Mouse (Mus musculus): ENCODE results near the gene Vmn1r208.
"Not testable (repeated sequence)": the region's sequence is repeated elsewhere in the genome, so short reads cannot be mapped to it uniquely, and the experiment has no call there.

Vmn1r208 gene

DNA sequence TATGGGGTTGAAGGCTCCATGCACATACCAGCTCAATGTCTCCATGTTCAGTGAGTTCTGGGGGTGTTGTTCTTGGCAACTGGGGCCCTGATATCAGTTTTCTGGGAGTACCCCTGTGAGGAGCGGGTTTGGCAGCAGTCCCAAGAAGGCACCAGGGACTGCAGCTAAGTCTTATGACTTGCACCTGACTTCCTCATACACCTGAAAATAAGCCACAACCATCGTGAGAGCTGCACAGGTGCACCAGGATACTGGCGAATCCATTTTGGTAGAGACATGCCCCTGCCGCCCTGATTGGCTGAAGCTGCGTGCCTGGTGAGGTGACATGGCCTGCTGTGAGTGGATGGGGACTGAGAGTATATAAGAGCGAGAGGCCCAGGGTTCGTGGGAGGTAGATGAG is at the start of gene Vmn1r208:
Gene Vmn1r208 (minus strand): TSS at position 101 of the 400 bp plus-strand sequence.
- DNase-seq (ENCODE audit: low read depth, low spot score), result not testable (repeated sequence)

DNA sequence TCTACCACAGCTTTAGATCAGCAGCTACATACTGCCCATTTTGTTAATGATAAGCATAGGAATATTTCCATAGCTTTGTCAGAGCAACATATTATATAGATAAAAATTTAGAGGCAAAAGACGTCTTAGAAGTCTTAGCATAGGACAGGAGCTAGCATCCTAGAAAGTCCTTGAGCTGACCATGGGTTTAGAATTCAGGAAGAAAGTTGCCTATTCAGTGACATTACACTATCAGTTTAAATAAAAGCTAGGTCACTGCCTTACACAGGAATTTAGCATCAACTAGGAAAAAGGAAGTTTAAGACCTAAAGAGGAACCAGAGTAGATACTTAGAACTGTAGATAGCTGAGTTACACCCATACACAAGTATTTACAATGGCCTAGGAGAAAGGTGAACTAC is 44.4 kb upstream of the Vmn1r208 start:
- DNase-seq (ENCODE audit: low read depth, low spot score), result not testable (repeated sequence)

GRCm38 (mm10) chr13:22809582-22809981 is 32.4 kb upstream of the Vmn1r208 start, which contains the start of gene Vmn1r209:
Gene Vmn1r209 (minus strand): TSS chr13:22809682.
- not testable (repeated sequence) for DNase-seq (ENCODE audit: low read depth, low spot score)

DNA sequence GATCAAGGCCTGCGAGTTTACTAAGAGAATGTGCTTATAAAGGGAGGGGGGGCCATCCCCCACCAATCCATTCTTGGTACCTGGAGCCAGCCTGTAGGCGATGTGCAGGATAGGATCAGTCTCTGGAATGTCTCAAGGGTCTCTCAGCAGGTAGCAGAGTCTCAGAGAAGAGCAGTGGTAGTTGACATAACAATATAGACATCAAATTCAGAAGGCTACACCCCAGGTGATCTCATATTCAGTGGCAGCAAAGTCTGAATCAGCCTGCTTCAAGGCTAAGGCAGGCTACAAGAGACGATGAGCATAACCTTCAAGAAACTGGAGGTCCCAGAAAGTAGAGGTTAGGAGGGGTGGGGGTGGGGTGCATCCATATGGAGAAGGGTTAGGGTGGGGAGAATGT is 10.9 kb upstream of the Vmn1r208 start:
- not testable (repeated sequence) for DNase-seq (ENCODE audit: low read depth, low spot score)

- not testable (repeated sequence) for DNase-seq (ENCODE audit: low read depth, low spot score)
These were observed 7.0 kb upstream of the Vmn1r208 start for GRCm38 (mm10) chr13:22784159-22784558.

DNA sequence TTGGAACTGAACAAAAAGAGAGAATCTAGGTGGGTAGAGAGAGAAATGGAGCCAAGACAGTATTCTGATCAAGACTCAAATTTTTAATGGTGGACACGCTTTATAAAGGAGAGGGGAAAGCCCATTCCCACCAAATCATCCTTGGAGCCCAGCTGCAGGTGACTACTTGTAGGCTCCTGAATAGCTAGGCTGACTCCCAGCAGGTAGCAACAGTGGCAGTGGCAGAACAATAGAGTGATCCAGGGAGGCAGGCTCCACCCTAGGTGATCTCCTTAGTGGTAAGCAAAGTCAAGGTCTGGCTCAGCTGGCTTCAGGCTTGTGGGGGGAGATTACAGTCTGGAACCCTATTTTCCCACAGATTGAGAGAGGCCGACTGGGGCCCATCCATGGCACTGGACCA is 5.6 kb downstream of the Vmn1r208 start:
- DNase-seq (ENCODE audit: low read depth, low spot score), result not testable (repeated sequence)

DNA sequence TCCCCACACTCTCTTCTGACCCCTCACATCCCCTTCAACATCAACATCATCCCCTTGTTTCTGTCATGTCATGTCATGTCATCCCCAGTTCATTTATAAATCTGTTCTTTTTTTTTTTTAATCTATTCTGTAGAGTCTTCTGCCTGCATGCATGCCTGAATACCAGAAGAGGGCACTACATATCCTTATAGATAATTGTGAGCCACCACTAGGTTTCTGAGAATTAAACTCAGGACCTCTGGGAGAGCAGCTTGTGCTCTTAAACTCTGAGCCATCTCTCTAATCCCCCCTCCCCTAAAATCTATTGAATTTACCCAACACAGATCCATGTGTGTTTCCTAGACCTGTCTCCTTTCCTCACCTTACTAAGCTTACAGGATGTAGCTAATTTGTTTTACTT is 29.7 kb downstream of the Vmn1r208 start:
- DNase-seq (ENCODE audit: low read depth, low spot score), result no peak

- DNase-seq (ENCODE audit: low read depth, low spot score), result not testable (repeated sequence)
These were observed 47.7 kb downstream of the Vmn1r208 start, which contains the start of gene Vmn1r207-ps for GRCm38 (mm10) chr13:22729529-22729928. Gene Vmn1r207-ps (minus strand): TSS chr13:22729629.

Data from CD4-positive, CD25-positive, alpha-beta regulatory T cell, adult 2 months (primary cell).